Mouse (Mus musculus): ENCODE data around the gene Rnls. TPM values are rescaled to one million over a fixed set of nuclear protein-coding genes. Genes with fewer than 3 reads are reported as not detected.

Rnls gene
- polyA plus RNA-seq, 1 experiment from 2014 or later = 6.8 TPM

DNA sequence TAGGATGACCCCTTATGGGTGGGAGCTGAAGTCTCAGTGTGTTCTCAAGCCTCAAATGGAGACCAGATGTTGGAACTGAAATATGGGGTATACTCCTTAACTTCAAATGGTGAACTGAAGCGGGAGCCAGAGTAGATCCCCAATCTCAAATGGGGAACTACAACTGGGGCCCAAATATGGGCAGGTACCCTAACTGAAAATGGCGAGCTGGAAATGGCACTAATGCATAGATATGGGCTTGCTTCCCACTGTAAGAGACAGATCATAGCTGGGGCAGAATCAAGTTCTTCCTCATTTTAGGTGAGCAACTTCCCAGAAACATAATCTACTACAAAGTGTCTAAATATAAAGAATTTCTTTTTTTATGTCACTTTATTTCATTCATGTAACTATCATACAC lies 121.9 kb downstream of the Rnls start:
- no peak overlapping the region for H3K4me3 ChIP-seq (ENCODE audit: low read length)
- no peaks in the 10 kb centered on the region for H3K36me3 ChIP-seq (ENCODE audit: control insufficient read depth, insufficient read depth, low read length)
- no peaks in the 10 kb centered on the region for H3K4me1 ChIP-seq (ENCODE audit: control insufficient read depth, insufficient read depth, low read length)
- H3K27ac ChIP-seq (ENCODE audit: low read depth, low read length) = no peak overlapping the region
- ATAC-seq (ENCODE audit: low FRiP score, low TSS enrichment) = no peak
- 78% methylated on average over 2 of the region's 2 CpGs for WGBS
- H3K4me2 ChIP-seq (replicated peaks; ENCODE audit: low read depth, low read length) = no peak overlapping the region
- no peaks in the 10 kb centered on the region for H3K27me3 ChIP-seq (ENCODE audit: control insufficient read depth, insufficient read depth, low read length)
- no peak overlapping the region for H3K9ac ChIP-seq (ENCODE audit: low read depth, low read length)
- no peaks in the 10 kb centered on the region for H3K9me3 ChIP-seq (ENCODE audit: control insufficient read depth, low read length)

- Histone ChIP-seq H3K9me3 (ENCODE audit: control insufficient read depth, low read length) (no peaks in the 10 kb centered on the region), H3K9ac (ENCODE audit: low read depth, low read length) (no peak overlapping the region), H3K36me3 (ENCODE audit: control insufficient read depth, insufficient read depth, low read length) (no peaks in the 10 kb centered on the region), H3K4me2 (replicated peaks; ENCODE audit: low read depth, low read length) (no peak overlapping the region), H3K4me1 (ENCODE audit: control insufficient read depth, insufficient read depth, low read length) (no peaks in the 10 kb centered on the region), H3K4me3 (ENCODE audit: low read length) (no peak overlapping the region), H3K27me3 (ENCODE audit: control insufficient read depth, insufficient read depth, low read length) (no peaks in the 10 kb centered on the region), H3K27ac (ENCODE audit: low read depth, low read length) (no peak overlapping the region)
- ATAC-seq (ENCODE audit: low FRiP score, low TSS enrichment) = no peak
- 90% methylated on average over 14 of the region's 14 CpGs for WGBS
Observed at GRCm38 (mm10) chr19:33268044-33268443, 124.1 kb downstream of the Rnls start.

- 13% methylated on average over 2 of the region's 2 CpGs for WGBS
- Histone ChIP-seq H3K27me3 (ENCODE audit: control insufficient read depth, insufficient read depth, low read length) (no peaks in the 10 kb centered on the region), H3K4me3 (ENCODE audit: low read length) (no peak overlapping the region), H3K27ac (ENCODE audit: low read depth, low read length) (no peak overlapping the region), H3K4me2 (replicated peaks; ENCODE audit: low read depth, low read length) (no peak overlapping the region), H3K4me1 (ENCODE audit: control insufficient read depth, insufficient read depth, low read length) (no peaks in the 10 kb centered on the region), H3K9me3 (ENCODE audit: control insufficient read depth, low read length) (no peaks in the 10 kb centered on the region), H3K36me3 (ENCODE audit: control insufficient read depth, insufficient read depth, low read length) (no peaks in the 10 kb centered on the region), H3K9ac (ENCODE audit: low read depth, low read length) (no peak overlapping the region)
- no peak for ATAC-seq (ENCODE audit: low FRiP score, low TSS enrichment)
Observed at GRCm38 (mm10) chr19:33265245-33265644, 126.8 kb downstream of the Rnls start.

DNA sequence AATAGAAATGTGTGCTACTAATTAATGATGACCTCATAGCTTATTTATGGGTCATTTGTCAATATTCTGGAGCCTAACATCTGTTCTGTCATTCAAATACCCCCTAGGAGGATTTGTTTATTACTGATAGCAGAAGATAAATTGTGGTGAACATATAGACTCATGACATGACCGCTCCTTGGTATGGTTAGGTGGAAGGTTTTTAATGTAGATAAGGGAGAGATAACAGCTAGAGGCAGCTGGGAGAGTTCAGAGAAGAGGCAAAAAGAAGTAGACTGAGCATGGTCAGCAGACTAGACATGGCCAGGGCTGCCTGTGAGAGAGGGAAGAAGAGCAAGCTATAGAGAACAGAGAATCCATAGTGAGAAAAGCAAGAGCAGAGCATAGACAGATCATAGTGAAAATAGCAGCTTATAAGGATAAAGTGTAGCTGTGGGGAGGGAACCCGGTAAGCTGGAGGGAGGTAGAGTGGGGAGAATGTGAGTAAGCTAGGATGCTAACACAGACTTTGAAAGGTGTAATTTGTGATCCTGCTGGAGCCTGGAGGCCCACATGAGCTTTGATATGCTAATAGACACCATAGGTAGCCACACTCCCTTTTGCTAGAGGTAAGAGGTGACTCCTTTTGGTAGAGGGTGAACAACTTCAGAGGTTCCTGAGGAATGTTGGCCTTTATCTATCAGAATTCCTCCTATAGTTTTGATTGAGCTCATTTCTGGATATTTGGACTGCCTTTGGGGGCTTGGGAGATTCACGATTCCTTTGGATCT lies 127.7 kb downstream of the Rnls start:
- Histone ChIP-seq H3K4me1 (ENCODE audit: control insufficient read depth, insufficient read depth, low read length) (no peaks in the 10 kb centered on the region), H3K27ac (ENCODE audit: low read depth, low read length) (no peak overlapping the region), H3K36me3 (ENCODE audit: control insufficient read depth, insufficient read depth, low read length) (no peaks in the 10 kb centered on the region), H3K4me2 (replicated peaks; ENCODE audit: low read depth, low read length) (no peak overlapping the region), H3K4me3 (ENCODE audit: low read length) (no peak overlapping the region), H3K27me3 (ENCODE audit: control insufficient read depth, insufficient read depth, low read length) (no peaks in the 10 kb centered on the region), H3K9me3 (ENCODE audit: control insufficient read depth, low read length) (no peaks in the 10 kb centered on the region), H3K9ac (ENCODE audit: low read depth, low read length) (no peak overlapping the region)
- no peak for ATAC-seq (ENCODE audit: low FRiP score, low TSS enrichment)
- WGBS = 49% methylated on average over 3 of the region's 3 CpGs

DNA sequence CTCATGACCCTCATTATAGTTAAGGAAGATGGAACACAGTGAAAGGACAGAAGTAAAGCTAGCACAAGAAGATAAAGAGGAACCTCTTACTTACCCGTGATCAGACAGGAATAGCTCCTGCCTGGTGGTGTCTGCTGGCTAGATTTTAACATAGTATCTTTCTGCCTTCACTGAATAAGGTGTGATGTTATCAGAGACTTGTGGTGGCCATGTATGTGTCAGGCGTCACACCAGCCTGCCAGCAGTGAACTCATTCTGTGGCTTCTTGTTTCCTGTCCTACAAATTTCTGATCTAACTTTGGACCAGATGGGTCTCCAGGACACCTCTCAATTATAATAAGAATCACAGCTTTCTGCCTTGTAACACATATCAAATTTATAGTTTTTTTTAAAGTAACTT lies 129.7 kb downstream of the Rnls start:
- no peaks in the 10 kb centered on the region for H3K36me3 ChIP-seq (ENCODE audit: control insufficient read depth, insufficient read depth, low read length)
- H3K9ac ChIP-seq (ENCODE audit: low read depth, low read length) = no peak overlapping the region
- H3K9me3 ChIP-seq (ENCODE audit: control insufficient read depth, low read length) = no peaks in the 10 kb centered on the region
- no peaks in the 10 kb centered on the region for H3K27me3 ChIP-seq (ENCODE audit: control insufficient read depth, insufficient read depth, low read length)
- H3K4me2 ChIP-seq (replicated peaks; ENCODE audit: low read depth, low read length) = no peak overlapping the region
- no peak overlapping the region for H3K4me3 ChIP-seq (ENCODE audit: low read length)
- H3K27ac ChIP-seq (ENCODE audit: low read depth, low read length) = no peak overlapping the region
- 74% methylated on average over 2 of the region's 2 CpGs for WGBS
- H3K4me1 ChIP-seq (ENCODE audit: control insufficient read depth, insufficient read depth, low read length) = no peaks in the 10 kb centered on the region
- no peak for ATAC-seq (ENCODE audit: low FRiP score, low TSS enrichment)

DNA sequence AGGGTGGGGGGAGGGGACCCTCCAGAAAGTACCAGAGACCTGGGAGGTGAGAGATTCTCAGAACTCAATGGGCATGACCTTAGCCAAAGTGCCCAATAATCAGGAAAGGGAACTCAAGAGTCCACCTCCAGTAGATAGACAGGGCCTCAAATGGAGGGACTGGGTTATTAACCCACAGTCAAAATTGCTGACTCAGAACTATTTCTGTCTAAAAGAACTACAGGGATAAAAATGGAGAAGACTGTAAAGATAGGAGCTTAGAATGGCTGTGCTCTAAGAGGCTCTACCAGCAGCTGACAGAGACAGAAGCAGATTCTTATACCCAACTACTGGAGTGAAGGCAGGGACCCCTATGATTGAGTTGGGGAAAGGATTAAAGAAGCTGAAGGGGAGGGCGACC lies 132.9 kb downstream of the Rnls start:
- Histone ChIP-seq H3K4me2 (replicated peaks; ENCODE audit: low read depth, low read length) (no peak overlapping the region), H3K27me3 (ENCODE audit: control insufficient read depth, insufficient read depth, low read length) (no peaks in the 10 kb centered on the region), H3K27ac (ENCODE audit: low read depth, low read length) (no peak overlapping the region), H3K4me3 (ENCODE audit: low read length) (no peak overlapping the region), H3K36me3 (ENCODE audit: control insufficient read depth, insufficient read depth, low read length) (no peaks in the 10 kb centered on the region), H3K4me1 (ENCODE audit: control insufficient read depth, insufficient read depth, low read length) (no peaks in the 10 kb centered on the region), H3K9me3 (ENCODE audit: control insufficient read depth, low read length) (no peaks in the 10 kb centered on the region), H3K9ac (ENCODE audit: low read depth, low read length) (no peak overlapping the region)
- 95% methylated on average over 1 of the region's 1 CpGs for WGBS
- ATAC-seq (ENCODE audit: low FRiP score, low TSS enrichment) = no peak

- Histone ChIP-seq H3K9me3 (ENCODE audit: control insufficient read depth, low read length) (no peaks in the 10 kb centered on the region), H3K9ac (ENCODE audit: low read depth, low read length) (no peak overlapping the region)
- WGBS = 59% methylated on average over 5 of the region's 5 CpGs
Observed at GRCm38 (mm10) chr19:33253893-33254292, 138.2 kb downstream of the Rnls start.

DNA sequence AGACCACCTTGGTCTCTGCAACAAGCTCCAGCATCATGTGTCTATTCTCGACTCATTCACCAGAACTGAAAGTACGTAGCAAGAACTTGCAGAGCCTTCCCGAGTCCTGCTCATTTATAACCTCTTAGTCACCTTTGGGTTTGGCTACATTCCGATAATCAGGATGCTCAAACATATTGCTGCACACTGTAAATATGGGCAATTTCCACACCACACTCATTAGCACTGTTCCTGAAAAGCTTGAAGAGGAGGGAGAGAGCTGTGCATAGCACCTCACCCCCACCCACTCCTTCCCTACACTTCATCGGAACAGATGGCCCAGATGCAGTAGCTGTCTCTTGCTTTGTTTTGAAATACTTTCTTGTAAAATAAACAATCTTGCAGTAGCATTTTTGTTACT lies 139.9 kb downstream of the Rnls start:
- H3K4me3 ChIP-seq (ENCODE audit: low read length) = no peak overlapping the region
- no peaks in the 10 kb centered on the region for H3K36me3 ChIP-seq (ENCODE audit: control insufficient read depth, insufficient read depth, low read length)
- no peaks in the 10 kb centered on the region for H3K9me3 ChIP-seq (ENCODE audit: control insufficient read depth, low read length)
- H3K4me1 ChIP-seq (ENCODE audit: control insufficient read depth, insufficient read depth, low read length) = no peaks in the 10 kb centered on the region
- no peak overlapping the region for H3K4me2 ChIP-seq (replicated peaks; ENCODE audit: low read depth, low read length)
- ATAC-seq (ENCODE audit: low FRiP score, low TSS enrichment) = no peak
- H3K9ac ChIP-seq (ENCODE audit: low read depth, low read length) = no peak overlapping the region
- H3K27ac ChIP-seq (ENCODE audit: low read depth, low read length) = no peak overlapping the region
- 87% methylated on average over 5 of the region's 5 CpGs for WGBS
- H3K27me3 ChIP-seq (ENCODE audit: control insufficient read depth, insufficient read depth, low read length) = no peaks in the 10 kb centered on the region

More at GRCm38 (mm10) chr19:33253893-33254292, 138.2 kb downstream of the Rnls start:
- no peak for ATAC-seq (ENCODE audit: low FRiP score, low TSS enrichment)
- no peak overlapping the region for H3K27ac ChIP-seq (ENCODE audit: low read depth, low read length)
- no peak overlapping the region for H3K4me2 ChIP-seq (replicated peaks; ENCODE audit: low read depth, low read length)
- H3K4me1 ChIP-seq (ENCODE audit: control insufficient read depth, insufficient read depth, low read length) = no peaks in the 10 kb centered on the region
- no peaks in the 10 kb centered on the region for H3K27me3 ChIP-seq (ENCODE audit: control insufficient read depth, insufficient read depth, low read length)
- H3K36me3 ChIP-seq (ENCODE audit: control insufficient read depth, insufficient read depth, low read length) = no peaks in the 10 kb centered on the region
- no peak overlapping the region for H3K4me3 ChIP-seq (ENCODE audit: low read length)

DNA sequence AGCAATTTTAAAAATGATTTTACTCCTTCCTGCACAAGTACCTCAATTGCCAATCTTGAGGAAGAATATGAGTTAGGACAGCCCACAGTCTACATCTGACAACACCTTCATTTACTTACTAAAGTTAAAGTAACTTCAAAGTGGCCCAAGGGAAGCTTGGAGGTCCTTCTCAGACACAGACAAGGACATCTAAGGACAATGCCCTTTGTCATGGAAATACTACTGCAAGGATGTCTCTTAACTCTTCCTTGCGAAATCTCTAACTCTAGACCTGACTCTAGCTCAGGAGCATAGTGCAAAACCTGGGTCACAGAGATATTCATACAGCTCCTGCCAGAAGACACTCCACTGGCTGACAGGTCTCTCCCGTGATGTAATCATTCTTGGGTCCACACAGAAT lies 147.9 kb downstream of the Rnls start:
- no peaks in the 10 kb centered on the region for H3K4me1 ChIP-seq (ENCODE audit: control insufficient read depth, insufficient read depth, low read length)
- ATAC-seq (ENCODE audit: low FRiP score, low TSS enrichment) = no peak
- 86% methylated on average over 2 of the region's 2 CpGs for WGBS
- no peak overlapping the region for H3K4me3 ChIP-seq (ENCODE audit: low read length)
- H3K27ac ChIP-seq (ENCODE audit: low read depth, low read length) = no peak overlapping the region
- H3K36me3 ChIP-seq (ENCODE audit: control insufficient read depth, insufficient read depth, low read length) = no peaks in the 10 kb centered on the region
- no peaks in the 10 kb centered on the region for H3K27me3 ChIP-seq (ENCODE audit: control insufficient read depth, insufficient read depth, low read length)
- no peak overlapping the region for H3K4me2 ChIP-seq (replicated peaks; ENCODE audit: low read depth, low read length)
- H3K9me3 ChIP-seq (ENCODE audit: control insufficient read depth, low read length) = no peaks in the 10 kb centered on the region
- no peak overlapping the region for H3K9ac ChIP-seq (ENCODE audit: low read depth, low read length)
